Mouse (Mus musculus): ENCODE results near the gene Kcnip4. TPM values are rescaled to one million over a fixed set of nuclear protein-coding genes. Genes with fewer than 3 reads are reported as not detected.

Gene Kcnip4
- polyA plus RNA-seq, 1 experiment = not detected

DNA sequence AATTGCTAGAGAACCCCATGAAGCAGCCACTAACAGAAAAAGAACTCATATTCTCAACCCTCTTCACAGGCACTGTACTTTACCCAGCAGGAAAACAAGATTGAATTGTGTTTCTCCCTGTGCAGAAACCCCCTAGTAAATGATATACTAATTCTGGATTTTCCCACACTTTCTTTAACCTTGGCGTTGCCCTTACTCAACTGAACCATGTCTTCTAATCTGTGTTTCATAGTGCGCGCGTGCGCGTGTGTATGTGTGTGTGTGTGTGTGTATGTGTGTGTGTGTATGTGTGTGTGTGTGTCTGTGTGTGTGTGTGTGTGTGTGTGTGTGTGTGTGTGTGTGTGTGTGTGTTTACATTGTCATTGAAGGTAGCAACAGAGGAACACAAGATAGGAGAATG is 283.0 kb downstream of the Kcnip4 start:
- Histone ChIP-seq H3K9me3 (ENCODE audit: control insufficient read depth, low read length) (no peaks in the 10 kb centered on the region), H3K27me3 (ENCODE audit: control insufficient read depth) (no peaks in the 10 kb centered on the region), H3K36me3 (ENCODE audit: control insufficient read depth) (no peaks in the 10 kb centered on the region), H3K4me1 (ENCODE audit: control insufficient read depth) (no peaks in the 10 kb centered on the region), H3K4me3 (replicated peaks) (no peak overlapping the region)
- TF ChIP-seq TAL1 (IDR thresholded peaks at IDR 0.05; ENCODE audit: low read length) (no peak), GATA1 (IDR thresholded peaks at IDR 0.05; ENCODE audit: low read length) (no peak)

DNA sequence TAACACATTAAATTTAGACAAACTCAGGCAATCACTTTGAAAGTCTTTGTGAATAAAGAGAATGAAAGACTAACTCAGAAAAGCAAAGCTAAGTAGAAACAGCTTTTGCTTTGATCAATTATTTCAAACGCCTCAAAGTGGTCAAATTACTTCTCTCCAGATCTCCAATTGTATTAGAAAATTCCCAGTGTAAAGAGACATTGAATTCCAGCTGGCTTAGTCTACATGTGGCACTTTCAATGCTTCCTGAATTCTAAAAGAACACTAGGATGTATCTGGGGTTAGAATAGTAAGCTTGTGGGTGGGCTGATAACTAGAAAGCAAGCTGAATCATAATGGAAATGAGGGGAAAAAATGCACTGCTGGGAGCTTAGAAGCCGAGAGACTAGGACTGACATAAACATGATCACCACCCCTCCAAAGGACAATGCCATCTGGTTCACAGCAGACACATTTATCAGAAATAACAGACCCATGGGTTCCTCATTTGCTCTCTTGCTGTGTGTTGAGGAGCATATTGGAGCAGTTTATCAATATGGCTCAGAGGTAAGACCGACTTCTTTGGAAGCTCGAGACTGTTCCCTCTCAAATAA is 323.4 kb downstream of the Kcnip4 start:
- Histone ChIP-seq H3K36me3 (ENCODE audit: control insufficient read depth) (no peaks in the 10 kb centered on the region), H3K4me1 (ENCODE audit: control insufficient read depth) (no peaks in the 10 kb centered on the region), H3K27me3 (ENCODE audit: control insufficient read depth) (no peaks in the 10 kb centered on the region), H3K9me3 (ENCODE audit: control insufficient read depth, low read length) (no peaks in the 10 kb centered on the region), H3K4me3 (replicated peaks) (no peak overlapping the region)
- TF ChIP-seq TAL1 (IDR thresholded peaks at IDR 0.05; ENCODE audit: low read length) = no peak
- TF ChIP-seq GATA1 (IDR thresholded peaks at IDR 0.05; ENCODE audit: low read length) = no peak

DNA sequence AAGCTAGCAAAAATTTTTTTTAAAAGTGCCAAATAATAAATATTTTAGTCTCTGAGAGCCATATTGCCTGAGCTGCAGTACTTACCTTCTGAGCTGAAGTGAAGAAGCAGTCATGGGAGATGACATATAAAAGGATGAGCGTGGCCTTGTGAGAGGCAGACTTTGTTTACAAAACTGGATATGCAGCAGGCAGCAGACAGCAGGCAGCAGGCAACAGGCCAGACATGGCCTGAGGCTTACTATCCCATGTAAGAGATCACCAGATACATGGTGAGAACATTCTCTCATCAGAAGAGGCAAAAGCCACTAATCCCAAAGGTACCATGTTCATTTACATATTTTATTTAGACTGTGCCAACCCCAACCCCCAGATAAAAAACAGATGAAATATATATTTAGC is 336.5 kb downstream of the Kcnip4 start:
- Histone ChIP-seq H3K9me3 (ENCODE audit: control insufficient read depth, low read length) (no peaks in the 10 kb centered on the region), H3K4me1 (ENCODE audit: control insufficient read depth) (no peaks in the 10 kb centered on the region), H3K4me3 (replicated peaks) (no peak overlapping the region), H3K27me3 (ENCODE audit: control insufficient read depth) (no peaks in the 10 kb centered on the region), H3K36me3 (ENCODE audit: control insufficient read depth) (no peaks in the 10 kb centered on the region)
- TF ChIP-seq TAL1 (IDR thresholded peaks at IDR 0.05; ENCODE audit: low read length) (no peak), GATA1 (IDR thresholded peaks at IDR 0.05; ENCODE audit: low read length) (no peak)

DNA sequence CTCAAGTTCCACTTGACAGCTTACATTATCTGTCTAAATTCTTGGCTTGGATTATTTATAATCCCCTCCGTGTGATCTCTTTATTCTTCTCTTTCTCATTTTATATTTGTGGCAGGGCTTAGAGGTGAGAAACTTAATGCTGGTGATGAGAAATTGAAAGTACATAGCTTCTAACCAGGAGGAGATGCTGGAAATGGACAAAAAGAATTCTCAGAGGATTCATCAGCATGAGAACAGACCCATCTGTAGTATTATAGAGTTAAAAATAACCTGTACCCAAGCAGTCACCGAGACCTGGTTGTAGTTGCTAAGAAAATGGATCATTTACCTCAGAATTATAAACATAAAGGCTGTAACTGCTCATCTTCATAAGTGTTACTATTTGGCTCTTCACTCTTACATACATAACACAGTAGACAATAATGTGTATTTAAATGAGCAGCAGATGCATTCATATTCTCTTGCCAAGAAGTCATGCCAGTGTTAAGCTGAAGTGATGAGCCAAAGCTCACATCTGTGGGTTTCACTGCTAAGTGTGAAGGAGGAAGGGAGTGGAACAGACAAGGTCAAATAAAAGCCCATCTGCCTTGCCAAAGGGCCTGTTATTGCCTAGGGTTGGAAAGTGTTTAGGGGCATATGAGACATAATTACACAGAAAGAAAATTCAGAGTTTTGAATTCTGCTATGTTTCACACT is 374.4 kb downstream of the Kcnip4 start:
- no peak for TF ChIP-seq GATA1 (IDR thresholded peaks at IDR 0.05; ENCODE audit: low read length)
- no peak for TF ChIP-seq TAL1 (IDR thresholded peaks at IDR 0.05; ENCODE audit: low read length)
- no peaks in the 10 kb centered on the region for H3K27me3 ChIP-seq (ENCODE audit: control insufficient read depth)
- H3K9me3 ChIP-seq (ENCODE audit: control insufficient read depth, low read length) = no peaks in the 10 kb centered on the region
- H3K4me3 ChIP-seq (replicated peaks) = no peak overlapping the region
- H3K36me3 ChIP-seq (ENCODE audit: control insufficient read depth) = no peaks in the 10 kb centered on the region
- no peaks in the 10 kb centered on the region for H3K4me1 ChIP-seq (ENCODE audit: control insufficient read depth)

DNA sequence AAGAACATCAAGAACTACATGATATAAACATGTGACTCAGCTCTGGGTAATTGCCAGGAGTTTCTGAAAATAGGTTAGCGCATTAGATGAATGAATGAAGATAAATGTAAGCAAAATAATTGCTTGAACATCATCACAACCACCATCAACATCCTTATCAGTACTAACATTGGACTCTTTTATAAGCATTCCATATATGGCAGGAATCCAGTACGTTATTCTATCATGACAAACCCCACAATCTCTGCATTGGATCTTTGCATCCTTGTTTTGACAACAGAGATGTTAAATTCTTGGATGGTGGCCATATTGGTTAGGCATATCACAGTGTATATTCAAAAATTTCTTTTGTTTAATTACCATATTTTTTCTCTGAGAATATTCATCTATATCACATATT is 375.0 kb downstream of the Kcnip4 start:
- Histone ChIP-seq H3K27me3 (ENCODE audit: control insufficient read depth) (no peaks in the 10 kb centered on the region), H3K4me1 (ENCODE audit: control insufficient read depth) (no peaks in the 10 kb centered on the region), H3K9me3 (ENCODE audit: control insufficient read depth, low read length) (no peaks in the 10 kb centered on the region), H3K4me3 (replicated peaks) (no peak overlapping the region), H3K36me3 (ENCODE audit: control insufficient read depth) (no peaks in the 10 kb centered on the region)
- TF ChIP-seq TAL1 (IDR thresholded peaks at IDR 0.05; ENCODE audit: low read length) = no peak
- TF ChIP-seq GATA1 (IDR thresholded peaks at IDR 0.05; ENCODE audit: low read length) = no peak

DNA sequence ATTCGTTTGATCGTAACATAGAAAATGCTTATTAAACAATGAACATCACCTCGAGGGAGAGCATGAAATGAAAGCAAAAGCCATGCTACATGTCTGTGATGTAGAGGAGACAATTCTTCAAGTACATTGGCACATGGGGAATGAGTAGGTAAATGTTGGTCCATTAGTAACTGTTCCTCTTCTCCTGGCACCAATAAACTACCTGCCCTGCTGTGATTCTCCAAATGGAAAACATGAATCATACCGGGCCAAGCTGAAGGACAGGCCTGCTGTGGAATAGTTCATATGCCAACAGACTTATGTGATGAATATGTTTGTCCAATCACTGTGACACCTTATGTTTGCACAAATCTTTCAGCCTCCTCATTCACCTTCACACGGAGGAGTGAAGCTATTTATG is 429.3 kb downstream of the Kcnip4 start:
- H3K36me3 ChIP-seq (ENCODE audit: control insufficient read depth) = no peaks in the 10 kb centered on the region
- no peaks in the 10 kb centered on the region for H3K27me3 ChIP-seq (ENCODE audit: control insufficient read depth)
- no peaks in the 10 kb centered on the region for H3K4me1 ChIP-seq (ENCODE audit: control insufficient read depth)
- TF ChIP-seq GATA1 (IDR thresholded peaks at IDR 0.05; ENCODE audit: low read length) (no peak), TAL1 (IDR thresholded peaks at IDR 0.05; ENCODE audit: low read length) (no peak)
- no peak overlapping the region for H3K4me3 ChIP-seq (replicated peaks)
- no peaks in the 10 kb centered on the region for H3K9me3 ChIP-seq (ENCODE audit: control insufficient read depth, low read length)

DNA sequence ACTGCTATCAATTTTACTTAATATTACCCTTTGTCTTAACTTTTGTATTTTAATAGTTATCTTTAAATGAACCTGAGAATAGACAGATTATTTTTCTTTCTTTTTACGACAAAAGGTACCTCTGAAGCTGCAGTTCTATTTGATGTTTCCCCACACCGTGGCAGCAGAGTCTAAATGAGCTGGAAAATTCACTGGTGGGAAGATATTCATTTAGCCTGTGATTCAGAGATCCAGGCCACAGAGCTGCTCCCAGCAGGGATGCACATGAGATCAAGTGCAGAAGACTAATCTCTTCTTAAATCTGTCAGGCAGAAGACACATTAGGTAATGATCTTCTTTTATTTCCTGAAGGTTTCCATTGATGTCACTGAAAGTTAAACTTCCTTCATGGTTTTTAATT is 429.8 kb downstream of the Kcnip4 start:
- Histone ChIP-seq H3K36me3 (ENCODE audit: control insufficient read depth) (no peaks in the 10 kb centered on the region), H3K4me1 (ENCODE audit: control insufficient read depth) (no peaks in the 10 kb centered on the region), H3K9me3 (ENCODE audit: control insufficient read depth, low read length) (no peaks in the 10 kb centered on the region), H3K4me3 (replicated peaks) (no peak overlapping the region), H3K27me3 (ENCODE audit: control insufficient read depth) (no peaks in the 10 kb centered on the region)
- no peak for TF ChIP-seq GATA1 (IDR thresholded peaks at IDR 0.05; ENCODE audit: low read length)
- no peak for TF ChIP-seq TAL1 (IDR thresholded peaks at IDR 0.05; ENCODE audit: low read length)

DNA sequence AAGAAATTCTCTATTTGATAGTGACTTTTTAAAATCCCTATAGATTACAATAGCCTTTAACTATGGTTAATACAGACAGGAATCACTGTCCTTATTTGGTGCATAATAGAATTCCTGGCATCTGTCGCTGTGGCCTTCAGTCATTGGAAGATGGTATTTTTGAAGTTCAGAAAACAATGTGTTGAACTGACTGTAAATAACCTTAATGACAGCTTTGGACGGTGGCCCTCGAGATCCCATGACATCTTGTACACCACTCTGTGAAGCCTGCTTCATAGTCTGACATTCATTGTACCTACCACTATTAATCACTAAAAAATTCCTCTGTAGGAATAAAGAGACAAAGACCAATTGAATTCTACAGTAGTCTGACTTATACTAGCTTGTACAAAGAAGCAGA is 430.4 kb downstream of the Kcnip4 start:
- Histone ChIP-seq H3K27me3 (ENCODE audit: control insufficient read depth) (no peaks in the 10 kb centered on the region), H3K9me3 (ENCODE audit: control insufficient read depth, low read length) (no peaks in the 10 kb centered on the region)
- TF ChIP-seq TAL1 (IDR thresholded peaks at IDR 0.05; ENCODE audit: low read length) (no peak), GATA1 (IDR thresholded peaks at IDR 0.05; ENCODE audit: low read length) (no peak)

DNA sequence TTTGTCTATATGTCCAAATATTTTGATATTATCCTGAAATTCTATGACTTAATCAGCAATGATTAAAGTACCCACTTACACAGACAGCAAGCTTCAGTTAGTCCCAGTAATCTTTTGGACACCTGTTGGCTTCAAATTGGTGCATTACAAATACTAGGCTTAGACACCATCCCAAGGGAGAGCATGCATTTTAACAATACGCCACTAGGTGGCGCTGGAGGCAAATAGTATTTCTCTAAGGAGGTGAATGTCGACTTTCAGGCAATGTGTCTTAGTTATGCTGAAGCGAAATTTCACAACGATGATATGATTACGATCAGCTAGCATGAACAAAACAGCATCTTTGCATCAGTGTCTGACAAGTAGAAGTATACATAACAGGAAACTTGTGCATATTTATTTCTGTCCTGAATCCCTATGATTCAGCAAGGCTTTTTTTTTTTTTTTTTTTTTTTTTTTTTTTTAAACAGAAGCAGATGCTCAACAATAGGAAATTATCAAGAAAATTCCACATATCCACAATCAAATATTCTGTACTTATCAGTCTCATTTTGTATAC is 434.5 kb downstream of the Kcnip4 start:
- TF ChIP-seq TAL1 (IDR thresholded peaks at IDR 0.05; ENCODE audit: low read length) (no peak), GATA1 (IDR thresholded peaks at IDR 0.05; ENCODE audit: low read length) (no peak)
- no peaks in the 10 kb centered on the region for H3K4me1 ChIP-seq (ENCODE audit: control insufficient read depth)
- H3K9me3 ChIP-seq (ENCODE audit: control insufficient read depth, low read length) = no peaks in the 10 kb centered on the region

More for the DNA sequence above, 430.4 kb downstream of the Kcnip4 start:
- Histone ChIP-seq H3K4me1 (ENCODE audit: control insufficient read depth) (no peaks in the 10 kb centered on the region), H3K4me3 (replicated peaks) (no peak overlapping the region), H3K36me3 (ENCODE audit: control insufficient read depth) (no peaks in the 10 kb centered on the region)

More for the DNA sequence above, 434.5 kb downstream of the Kcnip4 start:
- Histone ChIP-seq H3K36me3 (ENCODE audit: control insufficient read depth) (no peaks in the 10 kb centered on the region), H3K4me3 (replicated peaks) (no peak overlapping the region), H3K27me3 (ENCODE audit: control insufficient read depth) (no peaks in the 10 kb centered on the region)
